Mouse (Mus musculus) small intestine, adult 2 months (tissue): ENCODE results near the gene 4931414P19Rik. TPM values are rescaled to one million over a fixed set of nuclear protein-coding genes. Genes with fewer than 3 reads are reported as not detected.

Experiments used
- H3K27ac ChIP-seq: fragments of 200-500 bp; 2 replicates; pipeline ENCODE4 v1.5.1; 2012; ENCODE audit warnings: low read depth, low read length, control low read depth, inconsistent platforms; ENCODE audit not compliant: insufficient read depth
- H3K27me3 ChIP-seq: fragments of 200-500 bp; 2 replicates; pipeline ENCODE4 v1.6.1; 2012; ENCODE audit warnings: mild to moderate bottlenecking, moderate library complexity, low read length, inconsistent platforms; ENCODE audit not compliant: control insufficient read depth, insufficient read depth
- H3K36me3 ChIP-seq: fragments of 200-500 bp; 2 replicates; pipeline ENCODE4 v1.6.1; 2012; ENCODE audit warnings: mild to moderate bottlenecking, low read length, control low read depth, inconsistent platforms; ENCODE audit not compliant: control insufficient read depth, insufficient read depth
- H3K4me1 ChIP-seq: fragments of 200-500 bp; 2 replicates; pipeline ENCODE4 v1.6.1; 2012; ENCODE audit warnings: low read length, inconsistent platforms, mixed read lengths; ENCODE audit not compliant: control insufficient read depth, insufficient read depth, insufficient read length
- H3K4me3 ChIP-seq: fragments of 200-500 bp; 2 replicates; pipeline ENCODE4 v1.5.1; 2012; ENCODE audit warnings: low read depth, mild to moderate bottlenecking, control low read depth, inconsistent platforms, low read length, moderate library complexity
- CTCF ChIP-seq: fragments of 200-500 bp; IDR thresholded peaks from 2 replicates; pipeline ENCODE4 v1.5.1; 2012; ENCODE audit warnings: low read depth, mild to moderate bottlenecking, control low read depth, inconsistent platforms, low read length, moderate library complexity, mixed read lengths; ENCODE audit not compliant: insufficient replicate concordance, insufficient read length; ENCODE audit errors: extremely low read depth
- POLR2A ChIP-seq: fragments of 200-500 bp; IDR thresholded peaks from 2 replicates; pipeline ENCODE4 v1.6.1; 2012; ENCODE audit warnings: low read depth, mild to moderate bottlenecking, control low read depth, inconsistent platforms, low read length, moderate library complexity
- WGBS: fragments of 180-500 bp; shearing (Covaris S2); methylation state at CpG from one replicate; pipeline ENCODE4 v1.1.7; 2018; 5-methylcytosine and 5-hydroxymethylcytosine counted together
- polyA plus RNA-seq: library from polyadenylated mRNA; depleted of rRNA; stranded (reverse); fragments of >200 nt; gene quantifications from 2 replicates; pipeline ENCODE4 v1.2.3, GENCODE M21; 2012

Gene 4931414P19Rik
- polyA plus RNA-seq, 1 experiment = 5.6 TPM

GRCm38 (mm10) chr14:54603038-54603654 is 2.6 kb downstream of the 4931414P19Rik start:
- Histone ChIP-seq H3K36me3 (no peaks in the 10 kb centered on the region), H3K4me1 (no peaks in the 10 kb centered on the region; the same call in 1 of the 2 replicates), H3K4me3 (peak overlapping the region; percentile 84), H3K27ac (peak overlapping the region; percentile 79), H3K27me3 (no peaks in the 10 kb centered on the region)
- peak; percentile 84 for TF ChIP-seq POLR2A
- no peak for TF ChIP-seq CTCF
- under 1% methylated on average over 46 of the region's 46 CpGs for WGBS

GRCm38 (mm10) chr14:54602613-54603012 is 3.2 kb downstream of the 4931414P19Rik start:
- no peaks in the 10 kb centered on the region; the same call in 1 of the 2 replicates for H3K4me1 ChIP-seq
- H3K36me3 ChIP-seq = no peaks in the 10 kb centered on the region
- WGBS = 29% methylated on average over 4 of the region's 4 CpGs
- TF ChIP-seq POLR2A (no peak), CTCF (no peak)
- H3K27me3 ChIP-seq = no peaks in the 10 kb centered on the region
- no peak overlapping the region for H3K4me3 ChIP-seq
- no peak overlapping the region for H3K27ac ChIP-seq

GRCm38 (mm10) chr14:54601601-54602000 is 4.2 kb downstream of the 4931414P19Rik start:
- no peaks in the 10 kb centered on the region for H3K27me3 ChIP-seq
- 84% methylated on average over 2 of the region's 2 CpGs for WGBS
- no peaks in the 10 kb centered on the region for H3K36me3 ChIP-seq
- no peak overlapping the region for H3K27ac ChIP-seq
- H3K4me3 ChIP-seq = no peak overlapping the region
- TF ChIP-seq CTCF = no peak
- TF ChIP-seq POLR2A = no peak
- no peaks in the 10 kb centered on the region; the same call in 1 of the 2 replicates for H3K4me1 ChIP-seq

DNA sequence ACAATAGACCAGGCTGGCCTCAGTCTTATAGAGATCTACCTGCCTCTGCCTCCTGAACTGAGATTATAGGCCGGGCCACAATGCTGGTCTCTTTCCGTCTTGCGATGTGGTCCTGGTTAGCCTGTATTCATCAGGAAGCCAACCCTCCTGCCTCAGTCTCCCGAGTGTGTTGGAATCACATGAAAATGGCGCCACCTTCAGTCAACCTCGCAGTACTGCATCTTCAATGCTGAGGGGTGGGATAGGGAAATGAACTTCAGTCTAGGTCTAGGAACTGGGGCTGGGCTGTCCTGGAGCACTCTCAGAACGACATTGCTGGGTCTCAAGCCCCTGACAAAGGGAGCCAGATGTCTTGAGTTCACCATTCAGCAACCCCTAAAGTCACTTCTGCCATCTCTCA is 8.7 kb downstream of the 4931414P19Rik start:
- TF ChIP-seq CTCF (peak; percentile 63; the same call in 1 of the 2 replicates), POLR2A (no peak)
- Histone ChIP-seq H3K4me3 (no peak overlapping the region), H3K27ac (no peak overlapping the region), H3K4me1 (no peaks in the 10 kb centered on the region), H3K27me3 (no peaks in the 10 kb centered on the region), H3K36me3 (peaks cover 4% of the 10 kb centered on the region)
- 84% methylated on average over 7 of the region's 7 CpGs for WGBS

DNA sequence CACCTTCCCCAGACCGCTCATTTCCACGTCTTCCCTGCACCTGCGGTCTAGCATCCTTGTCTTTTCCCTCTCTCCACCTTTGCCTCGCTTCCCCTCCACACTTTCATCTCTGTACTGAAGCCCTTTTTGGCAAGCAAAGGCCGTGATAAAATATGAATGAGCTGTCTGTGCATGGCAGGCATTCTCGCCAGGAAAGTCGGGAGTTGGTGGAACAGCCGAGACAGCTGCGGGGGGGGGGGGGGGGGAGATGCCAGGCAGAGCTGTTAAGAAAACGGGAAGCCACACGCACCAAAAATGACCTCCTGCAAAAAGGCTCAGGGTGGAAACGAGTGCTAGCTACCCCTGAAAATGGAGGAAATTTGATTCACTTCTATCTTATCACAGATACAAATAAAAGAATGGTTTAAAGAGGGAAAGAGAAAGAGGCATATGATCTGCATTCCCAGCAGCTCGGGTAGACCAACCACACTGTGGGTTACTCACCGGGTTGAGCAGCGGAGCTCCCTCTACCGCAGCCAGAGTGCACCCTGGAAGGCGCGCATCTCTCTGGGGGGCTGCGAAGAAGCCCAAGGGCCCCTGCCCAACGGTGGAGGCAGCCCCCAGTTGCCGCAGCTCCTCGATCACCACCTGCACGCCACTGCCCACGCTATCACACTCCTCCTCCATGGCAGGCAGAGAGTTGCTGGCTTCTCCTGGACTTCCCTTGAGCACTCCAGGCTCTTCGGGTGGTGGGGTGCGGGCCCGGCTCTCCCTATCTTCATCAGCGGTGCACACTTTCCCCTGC is 11.0 kb downstream of the 4931414P19Rik start:
- H3K27me3 ChIP-seq = no peaks in the 10 kb centered on the region
- no peak overlapping the region for H3K4me3 ChIP-seq
- WGBS = 88% methylated on average over 28 of the region's 28 CpGs
- H3K27ac ChIP-seq = no peak overlapping the region
- H3K4me1 ChIP-seq = no peaks in the 10 kb centered on the region
- peaks cover 6% of the 10 kb centered on the region for H3K36me3 ChIP-seq
- TF ChIP-seq CTCF = no peak
- no peak for TF ChIP-seq POLR2A

- 93% methylated on average over 3 of the region's 3 CpGs for WGBS
- Histone ChIP-seq H3K4me1 (no peaks in the 10 kb centered on the region), H3K27me3 (no peaks in the 10 kb centered on the region)
These were observed 11.7 kb downstream of the 4931414P19Rik start for GRCm38 (mm10) chr14:54594055-54594454.

DNA sequence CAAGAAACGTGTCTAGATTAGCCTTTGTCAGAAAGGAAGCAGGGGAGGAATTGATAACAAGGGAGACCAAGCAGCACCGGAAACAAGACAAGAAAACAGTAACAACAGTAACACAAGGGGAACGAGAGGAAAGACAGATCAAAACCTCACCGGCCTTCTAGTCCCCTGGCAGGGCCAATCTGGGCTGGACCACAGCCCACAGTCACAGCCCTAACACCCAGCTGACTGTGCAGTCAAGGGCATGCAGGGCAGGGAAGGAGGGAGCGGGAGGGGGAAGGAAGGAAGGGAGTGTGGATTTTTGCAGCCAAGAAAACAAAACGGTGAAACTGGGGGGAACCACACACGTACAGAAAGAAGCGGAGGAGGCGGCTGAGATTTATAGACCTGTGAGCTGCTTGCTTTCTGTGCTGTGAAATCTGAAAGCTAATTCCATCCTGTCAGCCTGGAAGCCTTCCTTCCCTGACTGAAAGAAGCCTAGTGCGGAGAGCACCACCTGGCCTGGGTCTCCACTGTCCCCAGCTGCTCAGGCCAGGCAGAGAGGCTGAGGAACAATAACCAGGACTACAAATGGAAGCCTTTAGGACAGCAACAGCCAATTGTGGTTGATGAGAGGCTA is 13.4 kb downstream of the 4931414P19Rik start:
- Histone ChIP-seq H3K4me3 (no peak overlapping the region), H3K36me3 (peaks cover 6% of the 10 kb centered on the region), H3K4me1 (no peaks in the 10 kb centered on the region), H3K27ac (no peak overlapping the region), H3K27me3 (no peaks in the 10 kb centered on the region)
- WGBS = 65% methylated on average over 10 of the region's 10 CpGs
- TF ChIP-seq POLR2A (no peak), CTCF (no peak)

More at GRCm38 (mm10) chr14:54594055-54594454, 11.7 kb downstream of the 4931414P19Rik start:
- no peak overlapping the region for H3K4me3 ChIP-seq
- H3K36me3 ChIP-seq = peaks cover 6% of the 10 kb centered on the region
- no peak for TF ChIP-seq CTCF
- no peak for TF ChIP-seq POLR2A
- no peak overlapping the region for H3K27ac ChIP-seq
